In genomic region chr14:120434831-120435230, GRCm38 (mm10) we compare ENCODE assay signal across 26 mouse cellular contexts. TPM values are rescaled to one million over a fixed set of nuclear protein-coding genes. Genes with fewer than 3 reads are reported as not detected.
DNase-seq lines count a peak whose midpoint lies in the region; ATAC-seq and TF ChIP-seq lines count a peak whose summit lies in the region.
"Had no signal": no experiment of that assay in that cellular context is flagged by ENCODE, and none has a peak within 500 bp of the region (broad histone marks: within the 10 kb centered on the region; RNA-seq: fewer than 3 reads in every experiment).

No protein-coding gene starts in this region.

- no peaks in the 10 kb centered on the region for H3K27me3 ChIP-seq in embryonic facial prominence, embryonic 11.5 days (ENCODE audit: control insufficient read depth, insufficient read depth, low read length)
- H3K27me3 ChIP-seq in embryonic facial prominence, embryonic 10.5 days (replicated peaks; ENCODE audit: low read depth, poor library complexity, severe bottlenecking): no peaks in the 10 kb centered on the region
- no peaks in the 10 kb centered on the region for H3K27me3 ChIP-seq in liver, adult 2 months (ENCODE audit: control insufficient read depth, insufficient read depth, low read length)
- H3K27me3 ChIP-seq in liver, embryonic 12.5 days (replicated peaks): no peaks in the 10 kb centered on the region
- no peaks in the 10 kb centered on the region for H3K27me3 ChIP-seq in embryonic facial prominence, embryonic 13.5 days
- no peaks in the 10 kb centered on the region for H3K27me3 ChIP-seq in limb, embryonic 14.5 days (ENCODE audit: control insufficient read depth, insufficient read depth, low read length)
- H3K27me3 ChIP-seq in midbrain, embryonic 13.5 days: no peaks in the 10 kb centered on the region
- H3K27me3 ChIP-seq: forebrain, embryonic 13.5 days; heart, embryonic 13.5 days; Patski had no signal

- H3K4me3 ChIP-seq in embryonic facial prominence, embryonic 11.5 days (ENCODE audit: low read depth, low read length): no peak overlapping the region
- no peak overlapping the region for H3K4me3 ChIP-seq in embryonic facial prominence, embryonic 10.5 days
- no peak overlapping the region for H3K4me3 ChIP-seq in liver, adult 2 months (ENCODE audit: insufficient read depth, low read depth, low read length)
- H3K4me3 ChIP-seq in liver, embryonic 12.5 days: no peak overlapping the region
- no peak overlapping the region for H3K4me3 ChIP-seq in embryonic facial prominence, embryonic 13.5 days
- no peak overlapping the region for H3K4me3 ChIP-seq in limb, embryonic 14.5 days (replicated peaks; ENCODE audit: low read length)
- H3K4me3 ChIP-seq in midbrain, embryonic 13.5 days (replicated peaks): no peak overlapping the region
- H3K4me3 ChIP-seq: erythroblast, embryonic 14.5 days; forebrain, embryonic 13.5 days; heart, adult 2 months; heart, embryonic 10.5 days; heart, embryonic 13.5 days had no signal

- no peak for ATAC-seq in embryonic facial prominence, embryonic 11.5 days (replicated peaks; ENCODE audit: insufficient number of reproducible peaks, low FRiP score, low TSS enrichment, low read depth)
- ATAC-seq in liver, embryonic 12.5 days: no peak
- no peak for ATAC-seq in embryonic facial prominence, embryonic 13.5 days (ENCODE audit: insufficient number of reproducible peaks, insufficient read depth, low FRiP score, low TSS enrichment, low read depth)
- ATAC-seq in limb, embryonic 14.5 days (ENCODE audit: low FRiP score, low read depth): peak; percentile 58
- no peak for ATAC-seq in midbrain, embryonic 13.5 days
- ATAC-seq: forebrain, embryonic 13.5 days; forebrain, embryonic 16.5 days; inflammation-experienced regulatory T-cells, adult 6 months; Patski had no signal

- H3K9me3 ChIP-seq in embryonic facial prominence, embryonic 11.5 days (replicated peaks; ENCODE audit: control insufficient read depth, low read length): no peaks in the 10 kb centered on the region
- H3K9me3 ChIP-seq in embryonic facial prominence, embryonic 10.5 days: 0 out of 2 replicates have a peak, but pooled peaks cover 2% of the 10 kb centered on the region
- 0 out of 2 replicates have a peak, but pooled peaks cover 3% of the 10 kb centered on the region for H3K9me3 ChIP-seq in liver, embryonic 12.5 days (replicated peaks)
- no peaks in the 10 kb centered on the region for H3K9me3 ChIP-seq in embryonic facial prominence, embryonic 13.5 days
- no peaks in the 10 kb centered on the region for H3K9me3 ChIP-seq in limb, embryonic 14.5 days (ENCODE audit: control insufficient read depth, low read length)
- H3K9me3 ChIP-seq in midbrain, embryonic 13.5 days: no peaks in the 10 kb centered on the region
- H3K9me3 ChIP-seq: forebrain, embryonic 13.5 days; heart, embryonic 10.5 days had no signal

- H3K36me3 ChIP-seq in embryonic facial prominence, embryonic 11.5 days (replicated peaks; ENCODE audit: control insufficient read depth, insufficient read depth, low read depth, low read length): no peaks in the 10 kb centered on the region
- H3K36me3 ChIP-seq in embryonic facial prominence, embryonic 10.5 days (replicated peaks): 0 out of 2 replicates have a peak, but pooled peaks cover 4% of the 10 kb centered on the region
- 0 out of 2 replicates have a peak, but pooled peaks cover 2% of the 10 kb centered on the region for H3K36me3 ChIP-seq in liver, adult 2 months (ENCODE audit: control insufficient read depth, insufficient read depth, low read length)
- H3K36me3 ChIP-seq in liver, embryonic 12.5 days: no peaks in the 10 kb centered on the region
- H3K36me3 ChIP-seq in embryonic facial prominence, embryonic 13.5 days: peaks cover 33% of the 10 kb centered on the region
- H3K36me3 ChIP-seq in limb, embryonic 14.5 days (ENCODE audit: control insufficient read depth, insufficient read depth, low read length): peaks cover 9% of the 10 kb centered on the region
- no peaks in the 10 kb centered on the region for H3K36me3 ChIP-seq in midbrain, embryonic 13.5 days

- no peak for TF ChIP-seq CTCF in liver, adult 2 months (IDR thresholded peaks at IDR 0.05; ENCODE audit: low read depth, low read length)

- no peak overlapping the region; the same call in 1 of the 2 replicates for H3K27ac ChIP-seq in embryonic facial prominence, embryonic 11.5 days (replicated peaks; ENCODE audit: low read depth, low read length)
- H3K27ac ChIP-seq in embryonic facial prominence, embryonic 10.5 days (replicated peaks): no peak overlapping the region
- no peak overlapping the region for H3K27ac ChIP-seq in liver, adult 2 months (replicated peaks; ENCODE audit: insufficient read depth, low read depth, low read length)
- no peak overlapping the region for H3K27ac ChIP-seq in liver, embryonic 12.5 days
- peak overlapping the region; percentile 30; the same call in 1 of the 2 replicates for H3K27ac ChIP-seq in embryonic facial prominence, embryonic 13.5 days
- no peak overlapping the region for H3K27ac ChIP-seq in limb, embryonic 14.5 days (replicated peaks; ENCODE audit: low read depth, low read length)
- no peak overlapping the region for H3K27ac ChIP-seq in midbrain, embryonic 13.5 days
- H3K27ac ChIP-seq: forebrain, embryonic 13.5 days; heart, adult 2 months; heart, embryonic 10.5 days; heart, embryonic 13.5 days had no signal

- TF ChIP-seq POLR2A in liver, adult 2 months (IDR thresholded peaks at IDR 0.05; ENCODE audit: extremely low read depth, insufficient read depth, low read length): no peak
- no peak for TF ChIP-seq POLR2A in limb, embryonic 14.5 days (IDR thresholded peaks at IDR 0.05; ENCODE audit: borderline replicate concordance, extremely low read depth, insufficient read depth, insufficient read length)

- DNase-seq in embryonic facial prominence, embryonic 11.5 days (ENCODE audit: low spot score): peak; percentile 49
- DNase-seq in embryonic facial prominence, embryonic 10.5 days (ENCODE audit: low spot score): no peak
- DNase-seq in liver, adult 2 months (ENCODE audit: extremely low read depth, low read depth, low spot score): peak; percentile 58
- peak; percentile 58 for DNase-seq in limb, embryonic 14.5 days (ENCODE audit: low spot score)
- no peak for DNase-seq in embryo, embryonic 10 days (ENCODE audit: low spot score)
- DNase-seq: adrenal gland, postnatal 10 days; adrenal gland, postnatal 36 days; cerebellum, adult 18-20 months; cerebellum, adult 9-11 months; embryo, embryonic 11 days; gastrocnemius, postnatal 10 days; gastrocnemius, postnatal 36 days; heart, adult 2 months; heart, postnatal 14 days; heart, postnatal 4 days had no signal

- H3K9ac ChIP-seq in embryonic facial prominence, embryonic 11.5 days (replicated peaks; ENCODE audit: low read length): no peak overlapping the region
- H3K9ac ChIP-seq in liver, adult 2 months (ENCODE audit: low read depth, low read length): no peak overlapping the region
- no peak overlapping the region for H3K9ac ChIP-seq in liver, embryonic 12.5 days
- H3K9ac ChIP-seq in embryonic facial prominence, embryonic 13.5 days: no peak overlapping the region
- no peak overlapping the region for H3K9ac ChIP-seq in limb, embryonic 14.5 days (ENCODE audit: low read depth, low read length, severe bottlenecking)
- H3K9ac ChIP-seq in midbrain, embryonic 13.5 days (replicated peaks): no peak overlapping the region
- H3K9ac ChIP-seq: forebrain, embryonic 13.5 days; heart, embryonic 13.5 days; hindbrain, embryonic 14.5 days had no signal

- H3K4me1 ChIP-seq in embryonic facial prominence, embryonic 11.5 days (ENCODE audit: control insufficient read depth, insufficient read depth, low read length): no peaks in the 10 kb centered on the region; the same call in 1 of the 2 replicates
- H3K4me1 ChIP-seq in embryonic facial prominence, embryonic 10.5 days: peaks cover 11% of the 10 kb centered on the region; the same call in 1 of the 2 replicates
- no peaks in the 10 kb centered on the region; the same call in 1 of the 2 replicates for H3K4me1 ChIP-seq in liver, adult 2 months (ENCODE audit: control insufficient read depth, insufficient read depth, low read length)
- no peaks in the 10 kb centered on the region for H3K4me1 ChIP-seq in liver, embryonic 12.5 days
- H3K4me1 ChIP-seq in embryonic facial prominence, embryonic 13.5 days: peaks cover 9% of the 10 kb centered on the region
- H3K4me1 ChIP-seq in limb, embryonic 14.5 days (ENCODE audit: control insufficient read depth, insufficient read depth, low read length): peaks cover 5% of the 10 kb centered on the region
- H3K4me1 ChIP-seq in midbrain, embryonic 13.5 days (replicated peaks): 0 out of 2 replicates have a peak, but pooled peaks cover 5% of the 10 kb centered on the region
- H3K4me1 ChIP-seq: forebrain, embryonic 13.5 days; heart, embryonic 10.5 days; heart, embryonic 13.5 days had no signal

- WGBS in embryonic facial prominence, embryonic 11.5 days: 49% methylated on average over 1 of the region's 1 CpGs
- WGBS in embryonic facial prominence, embryonic 10.5 days: 55% methylated on average over 1 of the region's 1 CpGs
- WGBS in liver, adult 2 months: 93% methylated on average over 1 of the region's 1 CpGs
- WGBS in liver, embryonic 12.5 days (ENCODE audit: insufficient replicate concordance): 79% methylated on average over 1 of the region's 1 CpGs
- 22% methylated on average over 1 of the region's 1 CpGs for WGBS in embryonic facial prominence, embryonic 13.5 days
- 42% methylated on average over 1 of the region's 1 CpGs for WGBS in limb, embryonic 14.5 days
- 83% methylated on average over 1 of the region's 1 CpGs for WGBS in midbrain, embryonic 13.5 days

- no peak overlapping the region for H3K4me2 ChIP-seq in embryonic facial prominence, embryonic 11.5 days (ENCODE audit: low read depth, low read length)
- H3K4me2 ChIP-seq in liver, embryonic 12.5 days: no peak overlapping the region
- no peak overlapping the region for H3K4me2 ChIP-seq in embryonic facial prominence, embryonic 13.5 days
- H3K4me2 ChIP-seq in limb, embryonic 14.5 days (replicated peaks; ENCODE audit: low read depth, low read length, severe bottlenecking): no peak overlapping the region
- no peak overlapping the region for H3K4me2 ChIP-seq in midbrain, embryonic 13.5 days (replicated peaks)
- H3K4me2 ChIP-seq: forebrain, embryonic 13.5 days; heart, embryonic 13.5 days; hindbrain, embryonic 14.5 days had no signal

- no peaks in the 10 kb centered on the region for H3K79me2 ChIP-seq in liver, adult 2 months (ENCODE audit: control insufficient read depth, insufficient read depth, low read length)

RNA-seq across cellular contexts. Expression of gene Rap2a, which starts 43.4 kb away (rescaled TPM):
- polyA plus RNA-seq in embryonic facial prominence, embryonic 11.5 days (2014; fragmentation: Nextera tagmentation; extraction: Ambion mirVana): 13.7 and 15.4 TPM in 2 replicates
- 11.0 TPM in 2 replicates for polyA plus RNA-seq in embryonic facial prominence, embryonic 10.5 days (2016; fragmentation: Nextera tagmentation; extraction: Ambion mirVana)
- 7.4 and 10.3 TPM in 2 replicates for total RNA-seq in liver, adult 2 months (2014; rRNA removed)
- polyA plus RNA-seq in liver, adult 2 months (2012; rRNA removed): 10.7 and 12.7 TPM in 2 replicates
- 5.6 and 5.9 TPM in 2 replicates for polyA plus RNA-seq in liver, embryonic 12.5 days (2016; fragmentation: Nextera tagmentation; extraction: Ambion mirVana)
- polyA plus RNA-seq in embryonic facial prominence, embryonic 13.5 days (2015; fragmentation: Nextera tagmentation; extraction: Ambion mirVana): 7.8 and 13.3 TPM in 2 replicates
- 20.9 and 21.5 TPM in 2 replicates for polyA plus RNA-seq in limb, embryonic 14.5 days (2012; rRNA removed)
- 16.4 and 18.9 TPM in 2 replicates for polyA plus RNA-seq in limb, embryonic 14.5 days (2014; fragmentation: Nextera tagmentation; extraction: Ambion mirVana)
- polyA plus RNA-seq in midbrain, embryonic 13.5 days (2015; fragmentation: Nextera tagmentation; extraction: Ambion mirVana): 11.9 and 14.8 TPM in 2 replicates

Comparison
In these comparisons a context has a peak if more than half of its experiments do, and no peak if none do; other contexts are left out.
1. DNase-seq: peak in embryonic facial prominence, embryonic 11.5 days (single experiment), liver, adult 2 months (single experiment) and limb, embryonic 14.5 days (single experiment); none in embryonic facial prominence, embryonic 10.5 days (single experiment) and embryo, embryonic 10 days (single experiment).